Mouse (Mus musculus): ENCODE results near the gene Sestd1.
A peak's percentile ranks its signal among the peaks of the same experiment; 100 is the strongest.

Gene Sestd1

GRCm38 (mm10) chr2:77280512-77281409 is at the start of gene Sestd1:
Gene Sestd1 (minus strand): TSS chr2:77280592.
- DNase-seq (ENCODE audit: low read depth, low spot score): peak; percentile 60

DNA sequence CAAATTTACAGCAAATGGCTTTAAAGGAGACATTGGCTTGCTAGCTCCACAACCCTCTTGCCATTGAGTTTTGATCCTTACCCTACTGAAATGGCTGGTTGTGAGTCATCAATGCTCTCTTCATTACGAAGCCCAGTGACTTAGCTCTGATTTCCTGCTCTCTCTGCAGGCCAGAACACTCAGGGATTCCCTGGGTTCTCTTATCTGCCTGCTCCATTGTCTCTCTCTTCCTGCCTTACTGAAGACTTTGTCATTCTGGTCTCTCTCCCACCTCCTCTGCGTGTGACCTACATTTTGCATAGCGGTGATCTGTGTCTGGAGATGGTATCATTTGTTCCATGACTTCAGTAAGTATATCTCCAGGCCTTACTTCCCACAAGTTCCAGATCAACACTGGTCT is 46.9 kb upstream of the Sestd1 start:
- DNase-seq (ENCODE audit: low read depth, low spot score): no peak

DNA sequence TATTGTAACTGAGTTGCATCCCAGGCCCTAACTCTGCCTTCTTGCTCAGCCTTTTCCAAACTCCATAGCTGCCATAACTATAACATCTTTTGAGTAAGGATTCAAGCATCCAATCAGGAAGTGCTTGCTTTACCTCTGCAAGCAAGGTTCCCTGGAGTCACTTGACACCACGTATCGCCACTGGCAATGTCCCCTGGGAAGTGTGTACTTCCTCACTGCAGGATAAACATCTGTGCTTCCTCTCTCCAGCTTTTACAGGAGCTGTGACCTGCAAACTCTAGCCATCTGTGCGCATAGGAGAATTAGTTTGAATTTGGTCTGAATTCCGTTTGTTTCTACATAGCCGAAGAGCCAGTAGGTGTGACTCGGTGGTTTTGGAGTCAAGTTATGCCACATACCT is 43.3 kb upstream of the Sestd1 start:
- DNase-seq (ENCODE audit: low read depth, low spot score): peak; percentile 66

GRCm38 (mm10) chr2:77323156-77323555 is 42.8 kb upstream of the Sestd1 start:
- no peak for DNase-seq (ENCODE audit: low read depth, low spot score)

DNA sequence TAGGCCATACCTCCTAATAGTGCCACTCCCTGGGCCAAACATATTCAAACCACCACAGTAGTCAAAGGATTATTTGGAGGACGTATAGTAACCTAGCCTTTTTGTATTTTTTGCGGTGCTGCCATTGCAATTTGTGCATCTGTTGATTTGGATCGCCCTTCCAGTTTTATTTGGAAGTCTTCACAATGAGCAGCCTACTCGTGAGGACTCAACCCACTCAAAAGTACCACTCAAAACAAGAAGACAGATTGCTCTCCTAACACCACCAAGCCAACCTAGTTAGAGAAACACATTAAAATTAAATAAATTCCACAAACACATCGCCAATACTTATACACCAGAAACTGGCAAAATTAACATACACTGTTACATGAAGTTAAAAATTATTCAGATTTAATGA is 38.8 kb upstream of the Sestd1 start:
- no peak for DNase-seq (ENCODE audit: low read depth, low spot score)

GRCm38 (mm10) chr2:77316961-77317360 is 36.6 kb upstream of the Sestd1 start:
- peak; percentile 6 for DNase-seq (ENCODE audit: low read depth, low spot score)

GRCm38 (mm10) chr2:77313846-77314245 is 33.5 kb upstream of the Sestd1 start:
- DNase-seq (ENCODE audit: low read depth, low spot score): no peak

DNA sequence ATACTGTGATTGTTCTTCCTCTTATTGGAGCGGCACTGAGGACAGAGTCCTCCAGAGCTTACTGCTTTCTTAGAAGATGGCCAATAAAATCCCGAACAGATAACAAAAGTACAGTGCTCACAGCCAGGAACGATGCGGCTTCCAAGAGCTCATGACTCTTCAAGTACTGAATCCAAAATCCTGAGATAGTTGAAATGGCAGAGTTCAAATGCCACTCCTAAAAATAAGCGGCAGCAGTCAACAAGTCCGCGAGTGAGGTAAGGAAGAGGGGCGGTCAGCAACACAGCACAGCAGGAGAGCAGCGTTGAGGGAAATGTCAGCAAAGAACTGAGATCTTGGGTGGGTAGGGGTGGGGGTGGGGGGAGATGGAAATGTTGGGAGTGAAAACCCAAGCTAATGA is 32.2 kb upstream of the Sestd1 start:
- DNase-seq (ENCODE audit: low read depth, low spot score): no peak

DNA sequence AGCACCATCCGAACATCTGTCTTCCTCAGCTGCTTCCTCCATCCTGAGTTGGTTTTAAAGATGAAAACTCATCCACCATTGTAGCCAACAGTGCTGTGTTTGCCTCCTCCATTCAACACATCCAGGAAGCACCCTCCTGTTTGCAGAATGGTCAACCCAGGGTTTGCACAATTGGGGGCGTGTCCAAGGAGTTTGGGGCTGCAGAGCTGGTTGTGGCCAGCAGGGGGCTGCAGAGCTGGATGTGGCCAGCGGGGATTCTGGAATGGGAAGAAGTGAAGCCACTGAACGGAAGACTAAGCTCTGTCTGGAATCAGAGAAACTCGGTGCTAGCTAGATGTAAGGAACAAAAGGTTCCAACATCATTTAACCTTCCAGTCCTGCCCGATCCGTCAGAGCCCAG is 28.9 kb upstream of the Sestd1 start:
- peak; percentile 21 for DNase-seq (ENCODE audit: low read depth, low spot score)

GRCm38 (mm10) chr2:77304494-77304893 is 24.1 kb upstream of the Sestd1 start:
- DNase-seq (ENCODE audit: low read depth, low spot score): no peak

DNA sequence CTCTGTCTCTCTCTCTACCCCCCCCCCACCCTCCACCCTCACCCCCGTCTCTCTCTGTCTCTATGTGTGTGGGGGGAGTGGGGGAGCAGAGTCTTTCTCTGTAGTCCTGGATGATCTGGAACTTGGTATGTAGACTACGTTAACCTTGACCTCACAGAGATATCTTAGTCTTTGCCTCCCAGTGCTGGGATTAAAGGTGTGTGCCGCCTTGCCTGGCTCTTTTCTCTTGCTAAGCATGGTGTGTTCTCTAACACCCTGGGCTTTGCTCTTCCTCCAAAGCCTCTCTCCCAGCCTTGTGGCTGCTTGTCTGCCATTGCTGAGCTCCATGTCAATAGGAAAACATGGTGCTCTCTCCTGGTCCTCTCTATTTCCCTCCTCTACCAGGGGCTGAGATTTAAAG is 23.3 kb upstream of the Sestd1 start:
- no peak for DNase-seq (ENCODE audit: low read depth, low spot score)

DNA sequence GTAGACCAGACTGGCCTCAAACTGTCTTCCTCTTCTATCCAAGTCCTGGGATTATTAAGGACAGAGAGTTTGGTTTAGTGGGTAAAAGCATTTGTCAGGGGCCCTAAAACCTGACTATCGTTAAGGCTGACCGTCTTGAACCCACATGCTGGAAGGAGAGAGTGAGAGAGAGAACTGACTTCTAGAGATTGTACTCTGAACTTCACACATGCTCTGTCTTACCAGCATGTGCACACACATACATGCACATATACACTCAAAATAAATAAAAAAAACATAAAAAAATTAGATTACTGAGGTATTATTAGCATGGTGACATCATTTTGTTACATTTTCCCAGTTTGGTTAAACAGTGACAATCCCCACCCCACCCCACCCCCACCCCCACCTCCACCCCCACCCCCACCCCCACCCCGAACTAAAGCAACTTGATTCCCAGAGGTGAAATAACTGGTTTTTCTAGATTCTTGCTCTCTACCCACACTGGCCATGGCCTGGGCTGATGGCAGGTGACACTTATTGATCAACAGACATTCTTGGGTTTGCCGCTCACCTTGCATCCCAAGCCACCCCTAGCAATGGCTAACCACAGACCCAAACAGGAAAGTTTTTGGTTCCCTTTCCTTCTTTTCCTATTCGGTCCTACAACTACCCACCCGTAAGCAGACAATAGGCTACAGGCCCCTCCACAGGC is 22.4 kb upstream of the Sestd1 start:
- no peak for DNase-seq (ENCODE audit: low read depth, low spot score)

- DNase-seq (ENCODE audit: low read depth, low spot score): no peak
Measured at GRCm38 (mm10) chr2:77301687-77302389, 21.4 kb upstream of the Sestd1 start.

DNA sequence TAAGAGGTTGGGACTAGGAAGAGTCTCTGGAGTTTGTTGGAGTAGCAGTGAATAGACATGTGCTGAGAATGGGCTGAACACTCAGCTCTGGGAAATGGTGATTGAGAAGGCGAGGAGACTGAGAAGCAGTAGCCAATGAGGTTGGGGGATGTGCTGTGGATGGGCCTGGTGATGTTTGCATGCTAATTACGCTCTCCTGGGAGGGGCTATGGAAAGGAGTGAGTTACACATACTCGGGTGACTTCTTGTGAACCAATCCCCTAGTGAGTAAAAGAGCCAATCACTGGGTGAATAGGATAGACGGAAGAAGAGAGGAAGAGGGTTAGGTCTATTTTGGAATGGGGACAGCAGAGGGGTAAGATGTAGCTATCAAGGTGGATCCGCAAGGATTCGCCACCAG is 9.3 kb upstream of the Sestd1 start:
- no peak for DNase-seq (ENCODE audit: low read depth, low spot score)

DNA sequence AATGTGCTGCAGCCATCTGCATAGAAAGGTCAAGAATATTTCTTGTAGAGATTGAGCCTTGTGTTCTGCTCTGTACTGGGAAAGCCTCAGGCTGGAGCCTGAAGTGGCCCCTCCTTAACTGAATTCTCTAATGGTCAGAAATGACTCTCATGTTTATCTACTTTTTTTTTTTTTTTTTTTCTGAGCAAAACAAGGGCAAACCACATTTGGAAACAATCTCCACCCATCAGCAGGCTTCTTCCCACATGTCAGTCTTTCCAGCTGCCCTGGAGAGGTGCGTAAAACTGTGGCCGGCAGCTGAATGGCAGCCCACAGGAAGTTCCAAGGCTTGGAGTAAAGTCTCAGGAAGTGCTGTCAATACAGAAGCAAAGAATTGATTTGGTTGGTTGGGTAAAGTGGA is 6.4 kb upstream of the Sestd1 start:
- no peak for DNase-seq (ENCODE audit: low read depth, low spot score)

- no peak for DNase-seq (ENCODE audit: low read depth, low spot score)
Measured at GRCm38 (mm10) chr2:77284281-77284899, 4.0 kb upstream of the Sestd1 start.

- DNase-seq (ENCODE audit: low read depth, low spot score): no peak
Measured at GRCm38 (mm10) chr2:77279861-77280511, 406 bp downstream of the Sestd1 start.

- no peak for DNase-seq (ENCODE audit: low read depth, low spot score)
Measured at GRCm38 (mm10) chr2:77277272-77277671, 3.1 kb downstream of the Sestd1 start.

- no peak for DNase-seq (ENCODE audit: low read depth, low spot score)
Measured at GRCm38 (mm10) chr2:77275851-77276250, 4.5 kb downstream of the Sestd1 start.

DNA sequence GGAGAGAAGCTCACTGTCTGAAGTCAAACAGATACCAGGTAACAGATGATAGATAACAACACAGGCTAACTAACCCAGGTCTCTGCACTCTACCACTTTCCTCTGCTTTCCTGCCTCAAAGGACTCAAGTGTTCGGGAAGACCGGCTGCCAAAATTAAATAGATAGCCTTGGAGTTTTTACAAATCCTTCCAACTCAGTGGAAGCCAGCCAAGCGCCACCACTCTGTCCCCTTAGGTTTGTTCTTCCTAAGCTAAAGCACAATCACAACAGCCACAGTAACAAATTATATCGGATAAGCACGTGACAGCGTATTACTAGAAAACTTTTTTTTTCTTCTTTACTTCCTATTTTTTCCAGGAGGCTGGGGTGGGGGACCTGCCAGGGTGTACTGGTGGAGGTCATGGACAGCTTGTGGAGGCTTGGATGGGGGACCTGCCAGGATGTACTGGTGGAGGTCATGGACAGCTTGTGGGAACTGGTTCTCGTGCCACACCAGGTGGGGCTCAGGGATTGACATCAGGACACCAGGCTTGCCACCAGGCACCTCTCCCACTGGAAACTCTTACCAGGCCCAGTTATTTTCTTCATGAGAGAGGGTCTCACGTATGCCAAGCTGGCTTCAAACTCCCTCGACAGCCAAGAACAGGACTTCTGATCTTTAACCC is 5.3 kb downstream of the Sestd1 start:
- DNase-seq (ENCODE audit: low read depth, low spot score): no peak

DNA sequence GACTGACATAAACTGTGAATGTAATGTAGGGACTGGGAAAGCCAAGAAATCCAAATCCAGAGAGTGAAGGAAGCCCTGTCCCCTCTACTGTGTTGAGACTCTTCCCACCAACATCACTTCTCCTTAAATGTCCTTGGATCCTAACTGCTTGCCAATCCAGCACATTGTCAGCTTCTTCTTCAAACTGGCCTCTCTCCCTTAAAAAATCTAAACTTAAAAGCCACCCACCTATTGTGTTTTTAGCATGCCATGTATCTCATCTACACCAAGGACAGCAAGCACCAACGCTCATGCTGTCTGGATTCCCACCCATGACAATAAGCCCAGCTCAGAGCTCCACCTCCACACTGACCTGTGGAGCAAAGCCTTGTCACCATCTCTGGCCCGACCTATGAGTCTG is 7.4 kb downstream of the Sestd1 start:
- DNase-seq (ENCODE audit: low read depth, low spot score): no peak

Data from forelimb bud, embryonic 11.5 days (tissue).